Mouse (Mus musculus) heart, embryonic 15.5 days (tissue): ENCODE results near the gene Prkn. TPM values are rescaled to one million over a fixed set of nuclear protein-coding genes. Genes with fewer than 3 reads are reported as not detected.

Source experiments
- ATAC-seq: fragments of 200-750 bp; cut with Nextera tagmentation; replicated peaks from 2 replicates; pipeline ENCODE4 v1.8.0; 2017; ENCODE audit warnings: low read depth, moderate TSS enrichment; ENCODE audit not compliant: insufficient number of reproducible peaks, insufficient read depth, low FRiP score
- H3K27ac ChIP-seq: fragments of 300-500 bp; sonication (generic); 2 replicates; pipeline ENCODE4 v1.5.1; 2015; ENCODE audit warnings: mild to moderate bottlenecking, inconsistent platforms
- H3K27me3 ChIP-seq: fragments of 300-500 bp; sonication (generic); 2 replicates; pipeline ENCODE4 v1.6.1; 2015; ENCODE audit warnings: inconsistent platforms
- H3K36me3 ChIP-seq: fragments of 300-500 bp; sonication (generic); 2 replicates; pipeline ENCODE4 v1.6.1; 2015; ENCODE audit warnings: mild to moderate bottlenecking, inconsistent platforms
- H3K4me1 ChIP-seq: fragments of 300-500 bp; sonication (generic); replicated peaks from 2 replicates; pipeline ENCODE4 v1.6.1; 2015; ENCODE audit warnings: inconsistent platforms
- H3K4me2 ChIP-seq: fragments of 300-500 bp; sonication (generic); 2 replicates; pipeline ENCODE4 v1.6.1; 2015; ENCODE audit warnings: inconsistent platforms, mild to moderate bottlenecking, moderate library complexity
- H3K4me3 ChIP-seq: fragments of 300-500 bp; sonication (generic); 2 replicates; pipeline ENCODE4 v1.5.1; 2015; ENCODE audit warnings: mild to moderate bottlenecking, inconsistent platforms
- H3K9ac ChIP-seq: fragments of 300-500 bp; sonication (generic); 2 replicates; pipeline ENCODE4 v1.6.1; 2015; ENCODE audit warnings: mild to moderate bottlenecking, inconsistent platforms
- H3K9me3 ChIP-seq: fragments of 300-500 bp; sonication (generic); replicated peaks from 2 replicates; pipeline ENCODE4 v1.6.1; 2016; ENCODE audit warnings: inconsistent platforms
- WGBS: fragments of 180-500 bp; shearing (Covaris S2); methylation state at CpG from one replicate; pipeline ENCODE4 v1.1.7; 2015; ENCODE audit warnings: mixed read lengths; 5-methylcytosine and 5-hydroxymethylcytosine counted together
- polyA plus RNA-seq: library from polyadenylated mRNA; unstranded; fragments of >200 nt; fragmentation: Nextera tagmentation; extraction: Ambion mirVana; gene quantifications from 2 replicates; pipeline ENCODE4 v1.2.1, GENCODE M21; 2015

Gene Prkn
- polyA plus RNA-seq, 1 experiment from 2014 or later, result 2.1 TPM

DNA sequence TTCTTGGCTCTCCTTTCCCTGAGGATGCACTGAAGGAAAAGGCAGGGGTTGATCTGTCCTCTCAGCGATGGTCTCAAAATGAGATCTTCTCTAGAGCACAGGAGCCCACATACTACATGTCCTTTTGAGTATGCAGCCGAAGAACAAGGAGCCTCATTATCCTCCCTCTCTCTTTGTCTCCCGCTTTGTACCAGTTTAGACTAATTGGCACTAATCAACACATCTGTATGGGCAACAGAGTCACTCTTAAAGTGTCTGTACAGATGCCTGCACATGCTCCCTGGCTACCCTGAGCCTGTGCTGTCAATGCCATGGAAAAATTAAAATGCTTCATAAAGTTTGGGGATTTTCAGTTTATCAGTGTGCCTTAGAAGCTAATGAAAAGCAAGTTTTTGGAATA lies 924.9 kb downstream of the Prkn start:
- H3K36me3 ChIP-seq, result no peaks in the 10 kb centered on the region
- WGBS, result 72% methylated on average over 3 of the region's 3 CpGs

DNA sequence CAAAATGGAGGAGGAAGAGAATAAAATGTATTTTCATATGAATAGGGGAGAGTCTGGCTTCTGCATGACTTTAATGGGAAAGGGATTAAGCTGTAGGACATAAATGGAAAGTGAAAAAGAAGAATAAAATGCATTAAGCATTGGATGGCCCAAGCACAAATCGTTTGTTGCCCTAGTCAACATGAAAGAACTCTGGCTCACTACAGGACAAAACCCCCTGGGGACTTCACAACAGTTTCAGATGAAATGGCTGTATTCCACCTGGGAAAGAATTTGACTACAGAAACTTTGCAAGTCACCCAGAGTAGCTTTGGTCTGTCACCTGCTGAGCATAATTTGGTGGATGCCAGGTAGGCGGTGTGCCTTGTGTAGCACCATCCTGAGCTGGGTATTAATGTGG lies 925.4 kb downstream of the Prkn start:
- ATAC-seq, result no peak
- Histone ChIP-seq H3K36me3 (no peaks in the 10 kb centered on the region), H3K9ac (no peak overlapping the region), H3K4me1 (no peaks in the 10 kb centered on the region), H3K9me3 (no peaks in the 10 kb centered on the region), H3K27ac (no peak overlapping the region), H3K4me3 (no peak overlapping the region), H3K27me3 (no peaks in the 10 kb centered on the region), H3K4me2 (no peak overlapping the region)
- WGBS, result 65% methylated on average over 2 of the region's 2 CpGs

More for the DNA sequence above, 924.9 kb downstream of the Prkn start:
- Histone ChIP-seq H3K9ac (no peak overlapping the region), H3K4me1 (no peaks in the 10 kb centered on the region), H3K27ac (no peak overlapping the region), H3K4me3 (no peak overlapping the region), H3K4me2 (no peak overlapping the region), H3K27me3 (no peaks in the 10 kb centered on the region), H3K9me3 (no peaks in the 10 kb centered on the region)
- ATAC-seq, result no peak

GRCm38 (mm10) chr17:11767301-11767700 lies 927.1 kb downstream of the Prkn start:
- H3K4me2 ChIP-seq, result no peak overlapping the region
- 68% methylated on average over 4 of the region's 4 CpGs for WGBS
- no peak overlapping the region for H3K9ac ChIP-seq
- no peaks in the 10 kb centered on the region for H3K4me1 ChIP-seq
- no peak overlapping the region for H3K4me3 ChIP-seq
- H3K27me3 ChIP-seq, result no peaks in the 10 kb centered on the region
- no peak for ATAC-seq
- H3K9me3 ChIP-seq, result no peaks in the 10 kb centered on the region
- no peaks in the 10 kb centered on the region for H3K36me3 ChIP-seq
- no peak overlapping the region for H3K27ac ChIP-seq

- no peaks in the 10 kb centered on the region for H3K27me3 ChIP-seq
- ATAC-seq, result no peak
- H3K36me3 ChIP-seq, result no peaks in the 10 kb centered on the region
- H3K4me2 ChIP-seq, result no peak overlapping the region
- H3K27ac ChIP-seq, result no peak overlapping the region
- no peaks in the 10 kb centered on the region for H3K4me1 ChIP-seq
- no peak overlapping the region for H3K4me3 ChIP-seq
- no peaks in the 10 kb centered on the region for H3K9me3 ChIP-seq
- 72% methylated on average over 4 of the region's 4 CpGs for WGBS
- H3K9ac ChIP-seq, result no peak overlapping the region
Observed at GRCm38 (mm10) chr17:11768345-11768744, 928.2 kb downstream of the Prkn start.

- ATAC-seq, result no peak
Observed at GRCm38 (mm10) chr17:11768971-11769370, 928.8 kb downstream of the Prkn start.

DNA sequence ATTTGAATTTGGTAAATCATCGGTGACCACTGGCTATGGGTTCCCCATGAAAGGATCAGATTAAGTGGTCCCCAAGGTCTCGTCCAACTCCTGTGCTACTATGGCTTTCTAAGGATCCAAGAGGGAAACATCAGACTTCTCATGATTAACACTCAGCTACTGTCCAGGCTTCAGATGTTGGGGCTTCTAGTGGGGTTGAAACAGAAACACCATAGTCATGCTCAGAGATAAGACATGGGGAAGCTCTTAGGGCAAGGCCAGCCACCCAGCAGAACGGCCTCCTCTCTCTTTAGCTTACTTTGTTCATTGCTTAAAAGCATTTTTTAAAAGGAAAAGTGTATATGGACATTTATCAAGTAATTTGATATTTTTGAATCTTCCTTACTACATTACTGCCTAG lies 929.3 kb downstream of the Prkn start:
- H3K27ac ChIP-seq, result no peak overlapping the region
- H3K9ac ChIP-seq, result no peak overlapping the region
- no peak overlapping the region for H3K4me2 ChIP-seq
- no peak for ATAC-seq
- no peaks in the 10 kb centered on the region for H3K9me3 ChIP-seq
- no peaks in the 10 kb centered on the region for H3K36me3 ChIP-seq
- no peaks in the 10 kb centered on the region for H3K4me1 ChIP-seq
- no peak overlapping the region for H3K4me3 ChIP-seq
- no peaks in the 10 kb centered on the region for H3K27me3 ChIP-seq
- 70% methylated on average over 3 of the region's 3 CpGs for WGBS

More at GRCm38 (mm10) chr17:11768971-11769370, 928.8 kb downstream of the Prkn start:
- Histone ChIP-seq H3K4me1 (no peaks in the 10 kb centered on the region), H3K9me3 (no peaks in the 10 kb centered on the region), H3K9ac (no peak overlapping the region), H3K27me3 (no peaks in the 10 kb centered on the region), H3K27ac (no peak overlapping the region), H3K36me3 (no peaks in the 10 kb centered on the region), H3K4me3 (no peak overlapping the region), H3K4me2 (no peak overlapping the region)
- WGBS, result 88% methylated on average over 1 of the region's 1 CpGs

DNA sequence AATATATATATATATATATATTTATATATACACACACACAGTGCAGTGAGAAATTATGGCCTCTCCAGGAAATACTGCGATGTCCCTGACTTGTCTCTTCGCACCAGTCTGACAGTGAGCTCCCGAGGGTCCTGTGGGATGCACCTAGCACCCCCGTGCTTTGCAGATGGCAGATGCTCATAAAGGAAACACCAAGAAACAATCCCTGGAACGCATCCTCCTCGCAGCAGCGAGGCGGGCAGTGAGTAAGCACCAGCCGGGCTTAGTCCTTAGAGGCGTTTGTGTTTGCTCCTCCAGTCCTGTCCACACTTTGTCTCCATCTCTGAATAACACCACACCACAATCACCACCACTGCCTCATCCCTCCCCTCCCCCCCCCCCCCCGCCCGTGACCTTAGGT lies 939.4 kb downstream of the Prkn start:
- Histone ChIP-seq H3K4me1 (no peaks in the 10 kb centered on the region), H3K4me3 (no peak overlapping the region), H3K9me3 (no peaks in the 10 kb centered on the region), H3K36me3 (no peaks in the 10 kb centered on the region), H3K27ac (no peak overlapping the region), H3K9ac (no peak overlapping the region), H3K27me3 (no peaks in the 10 kb centered on the region), H3K4me2 (no peak overlapping the region)
- 80% methylated on average over 11 of the region's 12 CpGs for WGBS
- ATAC-seq, result no peak

DNA sequence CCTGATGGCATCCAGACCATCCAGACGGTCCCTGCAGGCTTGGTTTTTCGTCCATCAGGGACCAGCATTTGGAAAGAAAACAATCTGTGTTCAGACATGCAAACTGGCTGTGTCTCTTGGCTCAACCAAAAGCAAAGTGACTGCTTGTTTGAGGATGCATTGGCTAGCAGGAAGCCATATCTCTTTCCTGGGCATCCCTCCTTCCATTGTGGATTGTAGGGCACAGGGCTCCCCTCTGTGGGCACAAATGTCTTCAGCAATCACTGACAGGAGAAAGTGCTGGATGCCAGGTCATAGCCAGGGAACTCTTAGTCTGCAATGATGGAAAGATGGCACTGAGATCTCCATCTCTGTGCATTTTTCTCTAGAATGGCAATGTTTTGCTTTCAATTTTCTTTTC lies 939.8 kb downstream of the Prkn start:
- H3K9ac ChIP-seq, result no peak overlapping the region
- no peak overlapping the region for H3K4me3 ChIP-seq
- no peaks in the 10 kb centered on the region for H3K27me3 ChIP-seq
- H3K36me3 ChIP-seq, result no peaks in the 10 kb centered on the region
- H3K4me2 ChIP-seq, result no peak overlapping the region
- 36% methylated on average over 2 of the region's 2 CpGs for WGBS
- no peaks in the 10 kb centered on the region for H3K4me1 ChIP-seq
- ATAC-seq, result no peak
- no peak overlapping the region for H3K27ac ChIP-seq
- H3K9me3 ChIP-seq, result no peaks in the 10 kb centered on the region

DNA sequence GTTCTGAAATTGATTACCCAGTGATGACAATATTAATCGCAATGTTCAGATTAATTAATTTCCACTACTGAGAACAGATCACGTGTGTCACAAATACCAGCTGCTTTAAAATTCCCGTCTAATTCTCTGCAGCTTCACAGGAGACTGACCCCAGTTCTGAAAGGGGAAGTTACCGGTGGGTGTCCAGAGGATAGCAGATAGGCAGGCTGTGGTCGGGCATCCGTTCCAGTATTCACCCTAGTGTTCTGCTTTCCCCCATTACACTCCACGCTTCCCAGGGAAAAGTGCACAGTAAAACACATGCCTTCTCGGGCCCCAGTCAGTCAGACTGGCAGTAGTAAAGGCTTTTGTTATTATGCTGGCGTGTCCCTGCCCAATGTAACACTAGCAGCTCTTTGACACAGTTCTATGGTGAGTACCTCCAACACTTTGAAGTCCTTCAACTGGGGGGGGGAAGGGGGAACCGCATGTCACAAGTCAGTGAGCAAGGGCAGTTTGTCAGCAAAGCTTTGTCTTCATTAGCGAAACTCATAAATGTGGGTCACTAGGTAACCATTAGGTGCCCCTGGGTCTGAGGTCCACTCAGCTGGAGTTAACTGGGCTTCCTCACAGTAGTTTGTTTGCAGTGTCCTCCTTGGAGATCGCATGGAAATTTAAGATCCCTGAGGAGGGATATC lies 940.8 kb downstream of the Prkn start:
- Histone ChIP-seq H3K4me3 (no peak overlapping the region), H3K9ac (no peak overlapping the region), H3K36me3 (no peaks in the 10 kb centered on the region), H3K27ac (no peak overlapping the region), H3K9me3 (no peaks in the 10 kb centered on the region), H3K27me3 (no peaks in the 10 kb centered on the region), H3K4me2 (no peak overlapping the region), H3K4me1 (no peaks in the 10 kb centered on the region)
- no peak for ATAC-seq
- whole genome bisulfite sequencing, result 61% methylated on average over 12 of the region's 12 CpGs

DNA sequence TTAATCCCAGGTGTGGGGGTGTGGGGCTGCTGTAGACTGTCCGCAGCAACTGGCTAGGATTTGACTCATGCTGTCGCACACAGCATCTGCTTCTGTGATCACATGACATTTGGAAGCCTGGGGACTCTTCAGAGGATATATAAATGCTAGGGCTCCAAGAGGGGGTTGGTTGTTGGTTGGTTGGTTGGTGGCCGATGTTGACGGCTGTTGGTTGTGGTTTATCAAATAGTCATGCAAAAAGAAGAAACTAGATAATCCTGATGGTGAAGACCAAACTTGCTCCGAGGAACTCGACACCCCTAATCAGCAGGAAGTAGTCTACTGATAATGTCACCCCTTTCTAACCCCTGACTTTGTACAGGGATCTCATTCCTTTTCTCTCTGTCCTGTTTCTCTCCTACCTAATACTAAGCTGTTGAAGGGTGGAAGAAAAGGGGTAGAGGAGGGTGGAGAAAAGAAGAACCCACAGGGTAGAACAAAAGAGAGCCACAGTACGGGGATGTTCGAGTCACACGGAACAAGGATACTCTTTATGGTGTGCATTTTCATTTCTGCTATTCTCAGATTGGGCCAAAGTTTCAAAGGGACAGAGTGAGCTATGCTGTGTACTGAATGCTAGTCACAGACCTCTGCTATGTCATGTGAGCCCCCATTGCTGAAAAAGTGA lies 948.2 kb downstream of the Prkn start:
- 51% methylated on average over 9 of the region's 9 CpGs for WGBS
- no peaks in the 10 kb centered on the region for H3K9me3 ChIP-seq
- H3K36me3 ChIP-seq, result no peaks in the 10 kb centered on the region
- no peaks in the 10 kb centered on the region for H3K4me1 ChIP-seq
- no peak overlapping the region for H3K27ac ChIP-seq
- H3K4me2 ChIP-seq, result no peak overlapping the region
- no peak overlapping the region for H3K9ac ChIP-seq
- no peak for ATAC-seq
- H3K4me3 ChIP-seq, result no peak overlapping the region
- no peaks in the 10 kb centered on the region for H3K27me3 ChIP-seq

GRCm38 (mm10) chr17:11795979-11796378 lies 955.8 kb downstream of the Prkn start:
- H3K4me3 ChIP-seq, result no peak overlapping the region
- no peak overlapping the region for H3K27ac ChIP-seq
- H3K9ac ChIP-seq, result no peak overlapping the region
- ATAC-seq, result no peak
- H3K27me3 ChIP-seq, result no peaks in the 10 kb centered on the region
- no peaks in the 10 kb centered on the region for H3K4me1 ChIP-seq
- H3K4me2 ChIP-seq, result no peak overlapping the region
- WGBS, result 61% methylated on average over 3 of the region's 3 CpGs
- H3K9me3 ChIP-seq, result no peaks in the 10 kb centered on the region
- H3K36me3 ChIP-seq, result no peaks in the 10 kb centered on the region

DNA sequence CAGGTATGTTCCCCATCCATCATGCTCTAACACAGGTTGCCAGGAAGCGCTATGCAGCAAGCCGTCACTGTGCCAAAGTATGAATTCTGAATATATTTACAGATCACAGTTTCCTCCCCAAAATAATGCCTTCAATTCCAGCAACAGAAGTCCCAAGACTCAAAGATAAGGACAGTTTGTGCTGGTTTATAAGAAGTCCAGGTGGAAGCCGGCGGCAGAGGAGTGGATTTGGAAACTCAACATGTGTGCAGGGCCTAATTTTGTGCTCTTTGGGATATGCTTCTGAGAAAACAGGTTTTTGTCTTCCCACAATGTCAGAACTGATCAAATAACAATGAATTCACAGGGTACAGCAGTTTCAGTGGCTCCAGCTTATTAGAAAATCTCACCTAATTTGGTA lies 961.0 kb downstream of the Prkn start:
- Histone ChIP-seq H3K9me3 (no peaks in the 10 kb centered on the region), H3K4me3 (no peak overlapping the region), H3K27me3 (no peaks in the 10 kb centered on the region), H3K4me2 (no peak overlapping the region), H3K36me3 (no peaks in the 10 kb centered on the region), H3K9ac (no peak overlapping the region), H3K4me1 (no peaks in the 10 kb centered on the region), H3K27ac (no peak overlapping the region)
- ATAC-seq, result no peak
- WGBS, result 91% methylated on average over 4 of the region's 4 CpGs
